18 mouse cellular contexts compared by ENCODE assay signal in the genomic region with DNA sequence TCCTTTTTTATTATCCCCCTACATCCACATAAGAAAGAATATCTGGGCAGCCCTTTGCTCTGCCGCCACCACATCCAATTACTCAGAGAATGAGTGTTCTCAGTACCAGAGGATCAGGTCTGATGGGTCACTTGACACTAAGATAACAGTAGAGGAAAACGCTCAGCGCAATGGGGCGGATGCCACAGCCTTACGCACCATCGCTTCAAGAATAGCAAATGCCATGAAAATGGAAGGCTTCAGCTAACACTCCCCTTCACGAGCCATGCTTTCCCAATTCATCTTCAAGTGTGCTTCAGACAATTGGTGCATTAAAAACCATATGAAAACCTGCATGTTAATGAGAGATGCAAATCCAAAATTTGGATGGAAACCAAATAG.
DNase-seq lines count a peak whose midpoint lies in the region; ATAC-seq lines count a peak whose summit lies in the region.
"Had no signal": no experiment of that assay in that cellular context is flagged by ENCODE, and none has a peak within 500 bp of the region (broad histone marks: within the 10 kb centered on the region; RNA-seq: fewer than 3 reads in every experiment).

No protein-coding gene starts in this region.

- peaks cover 28% of the 10 kb centered on the region for H3K4me1 ChIP-seq in hindbrain, embryonic 12.5 days
- H3K4me1 ChIP-seq in hindbrain, embryonic 16.5 days (ENCODE audit: control insufficient read depth, insufficient read depth, low read depth, low read length): peaks cover 6% of the 10 kb centered on the region
- H3K4me1 ChIP-seq in neural tube, embryonic 13.5 days (replicated peaks): peaks cover 36% of the 10 kb centered on the region

- peak overlapping the region; percentile 19 for H3K27ac ChIP-seq in hindbrain, embryonic 12.5 days
- no peak overlapping the region for H3K27ac ChIP-seq in hindbrain, embryonic 16.5 days (ENCODE audit: low read depth, low read length)
- H3K27ac ChIP-seq in neural tube, embryonic 13.5 days (replicated peaks): peak overlapping the region; percentile 71
- H3K27ac ChIP-seq: neural tube, embryonic 12.5 days had no signal

- H3K27me3 ChIP-seq in hindbrain, embryonic 12.5 days: no peaks in the 10 kb centered on the region
- H3K27me3 ChIP-seq in hindbrain, embryonic 16.5 days (replicated peaks; ENCODE audit: control insufficient read depth, insufficient read depth, low read length): no peaks in the 10 kb centered on the region
- no peaks in the 10 kb centered on the region for H3K27me3 ChIP-seq in neural tube, embryonic 13.5 days
- H3K27me3 ChIP-seq: neural tube, embryonic 12.5 days had no signal

- no peaks in the 10 kb centered on the region for H3K9me3 ChIP-seq in hindbrain, embryonic 12.5 days (replicated peaks)
- H3K9me3 ChIP-seq in hindbrain, embryonic 16.5 days (ENCODE audit: control insufficient read depth, low read length): no peaks in the 10 kb centered on the region
- no peaks in the 10 kb centered on the region for H3K9me3 ChIP-seq in neural tube, embryonic 13.5 days
- H3K9me3 ChIP-seq: neural tube, embryonic 12.5 days had no signal

- no peak overlapping the region for H3K4me2 ChIP-seq in hindbrain, embryonic 12.5 days (replicated peaks)
- H3K4me2 ChIP-seq in hindbrain, embryonic 16.5 days (ENCODE audit: low read length): no peak overlapping the region
- peak overlapping the region; percentile 20; the same call in 1 of the 2 replicates for H3K4me2 ChIP-seq in neural tube, embryonic 13.5 days
- H3K4me2 ChIP-seq: lung, embryonic 14.5 days; neural tube, embryonic 12.5 days had no signal

- intact Hi-C loops in gastrocnemius, postnatal 14 days (cut with DNase I; ENCODE audit: low total_unique reads): no loop called here

- no peak overlapping the region for H3K4me3 ChIP-seq in hindbrain, embryonic 12.5 days
- no peak overlapping the region for H3K4me3 ChIP-seq in hindbrain, embryonic 16.5 days (ENCODE audit: low read length)
- no peak overlapping the region for H3K4me3 ChIP-seq in neural tube, embryonic 13.5 days
- H3K4me3 ChIP-seq: neural tube, embryonic 12.5 days had no signal

- no peak for ATAC-seq in hindbrain, embryonic 12.5 days (ENCODE audit: low FRiP score)
- no peak for ATAC-seq in hindbrain, embryonic 16.5 days
- no peak for ATAC-seq in neural tube, embryonic 13.5 days (ENCODE audit: low read depth)
- ATAC-seq: forebrain, embryonic 16.5 days; intestine, postnatal 0 days had no signal

- no peak overlapping the region for H3K9ac ChIP-seq in hindbrain, embryonic 12.5 days
- no peak overlapping the region for H3K9ac ChIP-seq in hindbrain, embryonic 16.5 days (ENCODE audit: low read depth, low read length)
- H3K9ac ChIP-seq in neural tube, embryonic 13.5 days: no peak overlapping the region
- H3K9ac ChIP-seq: lung, embryonic 14.5 days; neural tube, embryonic 12.5 days had no signal

- no peaks in the 10 kb centered on the region for H3K36me3 ChIP-seq in hindbrain, embryonic 12.5 days
- H3K36me3 ChIP-seq in hindbrain, embryonic 16.5 days (ENCODE audit: control insufficient read depth, insufficient read depth, low read length): no peaks in the 10 kb centered on the region
- no peaks in the 10 kb centered on the region for H3K36me3 ChIP-seq in neural tube, embryonic 13.5 days
- H3K36me3 ChIP-seq: neural tube, embryonic 12.5 days had no signal

- WGBS in hindbrain, embryonic 12.5 days: 52% methylated on average over 7 of the region's 7 CpGs
- WGBS in hindbrain, embryonic 16.5 days: 53% methylated on average over 7 of the region's 7 CpGs
- WGBS in neural tube, embryonic 13.5 days: 37% methylated on average over 7 of the region's 7 CpGs

- DNase-seq in cerebellum, postnatal 10 days: peak; percentile 23 to 34
- DNase-seq in cerebellum, postnatal 36 days: no peak
- no peak for DNase-seq in neural tube, embryonic 10.5 days (ENCODE audit: extremely low spot score, low spot score)
- DNase-seq in gastrocnemius, postnatal 14 days: no peak
- DNase-seq in adrenal gland, adult 8-10 months: no peak
- DNase-seq: adrenal gland, adult 2 months; cerebellum, adult 18-20 months; layer of hippocampus, postnatal 36 days; lung, embryonic 14.5 days; lung, postnatal 4 days; right cerebral cortex, postnatal 4 days; thymus, postnatal 14 days had no signal

Comparison
In these comparisons a context has a peak if more than half of its experiments do, and no peak if none do; other contexts are left out.
1. DNase-seq: peak in cerebellum, postnatal 10 days (2 of 2); none in cerebellum, postnatal 36 days (0 of 2), neural tube, embryonic 10.5 days (single experiment), gastrocnemius, postnatal 14 days (single experiment) and adrenal gland, adult 8-10 months (single experiment).